Mouse (Mus musculus): ENCODE measurements at regions not wholly inside any gene's neighbourhood (a gene's known extent, or its start where the extent isn't known, plus 50 kb on each side); places are given as distances from the start of the nearest gene placed in this dataset.
"Not testable (repeated sequence)": the region's sequence is repeated elsewhere in the genome, so short reads cannot be mapped to it uniquely, and the experiment has no call there.

DNA sequence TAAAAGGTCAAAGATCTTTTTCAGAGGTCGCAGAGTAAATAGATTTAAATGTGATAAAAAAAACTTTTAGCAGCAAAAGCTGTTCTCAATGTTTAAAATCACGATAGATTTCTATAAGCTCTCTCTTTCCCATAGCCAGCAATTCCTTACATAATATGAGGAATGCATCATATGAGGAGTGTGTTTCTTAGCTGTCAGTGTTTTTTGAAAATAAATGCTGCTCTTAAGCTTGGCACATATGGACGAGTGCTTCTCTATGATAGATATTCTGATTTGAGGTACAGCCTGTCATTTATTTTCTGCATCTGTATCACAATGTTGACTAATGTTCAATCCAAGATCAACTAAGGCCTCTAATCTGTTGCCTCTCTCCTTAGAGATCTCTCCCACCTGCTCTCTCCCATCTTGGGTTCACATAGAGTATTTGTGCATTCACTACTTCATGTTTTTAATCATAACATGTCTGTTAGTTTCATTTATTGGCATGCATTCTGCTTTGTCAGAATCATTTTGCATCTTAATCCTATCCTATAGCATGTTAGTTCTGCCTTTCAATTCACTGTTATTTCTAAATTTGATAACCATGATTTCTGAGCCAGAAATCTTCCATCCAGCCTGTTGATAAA, 369.0 kb upstream of the Slc39a10 start:
- TF ChIP-seq MAFK (IDR thresholded peaks at IDR 0.05; ENCODE audit: insufficient read depth, low read depth, low read length) (no peak), CHD2 (IDR thresholded peaks at IDR 0.05; ENCODE audit: low read depth, low read length) (no peak), ZC3H11A (IDR thresholded peaks at IDR 0.05; ENCODE audit: borderline replicate concordance, low read depth, low read length) (no peak), HCFC1 (IDR thresholded peaks at IDR 0.05; ENCODE audit: borderline replicate concordance, insufficient read depth, low read length) (no peak), ZNF384 (IDR thresholded peaks at IDR 0.05; ENCODE audit: low read depth, low read length) (no peak)
- no peaks in the 10 kb centered on the region for H3K9me3 ChIP-seq (ENCODE audit: control insufficient read depth, insufficient read depth, low read depth, low read length)
- H3K36me3 ChIP-seq (ENCODE audit: control insufficient read depth, insufficient read depth, low read length, poor library complexity, severe bottlenecking): no peaks in the 10 kb centered on the region
- in situ Hi-C loops (cut with MboI; ENCODE audit: low sequenced_read_pairs in 2 of 2, unreplicated experiment in 2 of 2): no loop called here
- H3K4me3 ChIP-seq (ENCODE audit: insufficient read depth in 1 of 2, low read depth in 1 of 2, low read length in 2 of 2, poor library complexity in 1 of 2, severe bottlenecking in 1 of 2): no peak overlapping the region
- no peaks in the 10 kb centered on the region for H3K4me1 ChIP-seq (ENCODE audit: control insufficient read depth in 2 of 2, insufficient read depth in 2 of 2, low read length in 2 of 2, poor library complexity in 1 of 2)
- H3K27ac ChIP-seq (ENCODE audit: insufficient read depth, low read depth, low read length, poor library complexity, severe bottlenecking): no peak overlapping the region
- DNase-seq (ENCODE audit: low read depth, low spot score): no peak
- no peak overlapping the region for H3K9ac ChIP-seq (ENCODE audit: insufficient read depth, low read depth, low read length, poor library complexity, severe bottlenecking)

DNA sequence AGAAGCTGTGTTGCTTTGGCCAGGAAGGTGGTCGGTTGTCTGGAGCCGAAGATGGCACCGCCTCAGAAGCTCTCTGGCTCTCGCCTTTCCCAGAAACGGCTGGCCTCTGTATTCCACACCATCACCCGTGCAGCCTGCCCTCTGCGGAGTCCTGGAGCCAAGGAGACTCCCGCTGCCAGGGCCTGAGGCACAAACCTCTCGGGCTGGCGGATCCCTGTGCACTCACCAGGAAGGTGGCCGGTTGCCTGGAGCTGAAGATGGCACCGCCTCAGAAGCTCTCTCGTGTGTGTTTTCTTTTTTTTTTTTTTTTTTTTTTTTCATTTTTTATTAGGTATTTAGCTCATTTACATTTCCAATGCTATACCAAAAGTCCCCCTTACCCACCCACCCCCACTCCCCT, 358.1 kb upstream of the Slc39a10 start:
- H3K4me3 ChIP-seq (ENCODE audit: insufficient read depth in 1 of 2, low read depth in 1 of 2, low read length in 2 of 2, poor library complexity in 1 of 2, severe bottlenecking in 1 of 2); H3K27ac ChIP-seq (ENCODE audit: insufficient read depth, low read depth, low read length, poor library complexity, severe bottlenecking); H3K4me1 ChIP-seq (ENCODE audit: control insufficient read depth in 2 of 2, insufficient read depth in 2 of 2, low read length in 2 of 2, poor library complexity in 1 of 2); H3K9me3 ChIP-seq (ENCODE audit: control insufficient read depth, insufficient read depth, low read depth, low read length); H3K9ac ChIP-seq (ENCODE audit: insufficient read depth, low read depth, low read length, poor library complexity, severe bottlenecking); DNase-seq (ENCODE audit: low read depth, low spot score); in situ Hi-C loops (cut with MboI; ENCODE audit: low sequenced_read_pairs in 2 of 2, unreplicated experiment in 2 of 2); H3K36me3 ChIP-seq (ENCODE audit: control insufficient read depth, insufficient read depth, low read length, poor library complexity, severe bottlenecking): not testable (repeated sequence)

DNA sequence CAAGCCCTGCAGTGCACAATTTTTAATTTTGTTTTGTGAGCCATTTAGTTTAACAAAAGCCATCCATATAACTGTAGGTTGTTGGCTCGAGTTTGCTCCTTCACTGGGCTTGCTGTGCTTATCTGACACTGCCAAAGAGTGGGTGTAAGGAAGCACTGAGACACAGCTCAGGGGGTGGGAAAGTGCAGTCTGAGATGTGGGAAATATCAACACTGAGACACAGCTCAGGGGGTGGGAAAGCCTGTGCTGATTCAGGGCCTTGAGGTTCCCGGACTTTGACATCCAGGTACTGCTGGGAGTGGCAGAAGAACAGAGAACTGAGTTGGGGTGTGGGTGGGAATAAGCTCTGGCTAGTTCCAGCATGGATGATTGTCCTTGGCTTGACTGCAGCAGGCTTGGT, 324.4 kb upstream of the Slc39a10 start:
- no peak overlapping the region for H3K9ac ChIP-seq (ENCODE audit: insufficient read depth, low read depth, low read length, poor library complexity, severe bottlenecking)
- H3K4me3 ChIP-seq (ENCODE audit: insufficient read depth in 1 of 2, low read depth in 1 of 2, low read length in 2 of 2, poor library complexity in 1 of 2, severe bottlenecking in 1 of 2): no peak overlapping the region
- H3K36me3 ChIP-seq (ENCODE audit: control insufficient read depth, insufficient read depth, low read length, poor library complexity, severe bottlenecking): no peaks in the 10 kb centered on the region
- in situ Hi-C loops (cut with MboI; ENCODE audit: low sequenced_read_pairs in 2 of 2, unreplicated experiment in 2 of 2): no loop called here
- DNase-seq (ENCODE audit: low read depth, low spot score): no peak
- no peaks in the 10 kb centered on the region for H3K4me1 ChIP-seq (ENCODE audit: control insufficient read depth in 2 of 2, insufficient read depth in 2 of 2, low read length in 2 of 2, poor library complexity in 1 of 2)
- no peak overlapping the region for H3K27ac ChIP-seq (ENCODE audit: insufficient read depth, low read depth, low read length, poor library complexity, severe bottlenecking)
- H3K9me3 ChIP-seq (ENCODE audit: control insufficient read depth, insufficient read depth, low read depth, low read length): no peaks in the 10 kb centered on the region
- no peak for TF ChIP-seq ZC3H11A (IDR thresholded peaks at IDR 0.05; ENCODE audit: borderline replicate concordance, low read depth, low read length)
- TF ChIP-seq CHD2 (IDR thresholded peaks at IDR 0.05; ENCODE audit: low read depth, low read length): no peak
- TF ChIP-seq ZNF384 (IDR thresholded peaks at IDR 0.05; ENCODE audit: low read depth, low read length): no peak
- no peak for TF ChIP-seq HCFC1 (IDR thresholded peaks at IDR 0.05; ENCODE audit: borderline replicate concordance, insufficient read depth, low read length)

DNA sequence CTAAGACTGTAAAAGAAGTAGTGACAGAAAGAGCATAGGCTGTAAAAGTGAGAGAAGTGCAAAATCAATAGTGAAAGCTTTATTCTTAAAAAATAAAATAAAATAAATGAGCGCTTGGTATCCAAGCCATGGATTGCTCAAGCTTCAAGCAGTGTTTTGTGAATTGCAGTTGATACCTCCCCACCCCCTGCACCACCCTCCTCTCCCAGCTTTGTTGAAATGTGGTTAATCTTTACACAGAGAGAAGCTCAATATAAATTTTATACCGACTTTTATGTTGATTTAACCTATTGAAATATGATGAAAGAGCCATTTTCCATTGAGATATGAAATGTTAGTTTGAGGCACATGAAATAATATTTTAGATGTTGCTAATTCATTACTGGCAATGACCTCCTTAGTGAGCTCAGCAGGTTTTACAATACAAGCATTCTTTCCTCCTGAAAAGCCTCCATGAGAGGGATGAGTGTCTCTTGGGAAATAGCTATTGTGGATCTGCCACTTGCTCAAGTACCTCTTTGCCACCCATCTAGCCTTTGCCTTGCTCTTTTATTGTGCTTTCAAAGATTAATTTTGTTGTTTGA, 323.9 kb upstream of the Slc39a10 start:
- no peak for DNase-seq (ENCODE audit: low read depth, low spot score)
- in situ Hi-C loops (cut with MboI; ENCODE audit: low sequenced_read_pairs in 2 of 2, unreplicated experiment in 2 of 2): no loop called here
- no peak for TF ChIP-seq MAFK (IDR thresholded peaks at IDR 0.05; ENCODE audit: insufficient read depth, low read depth, low read length)

GRCm38 (mm10) chr1:47213476-47213875, 320.8 kb upstream of the Slc39a10 start:
- no peak for DNase-seq (ENCODE audit: low read depth, low spot score)
- no peak overlapping the region for H3K4me3 ChIP-seq (ENCODE audit: insufficient read depth in 1 of 2, low read depth in 1 of 2, low read length in 2 of 2, poor library complexity in 1 of 2, severe bottlenecking in 1 of 2)
- H3K9ac ChIP-seq (ENCODE audit: insufficient read depth, low read depth, low read length, poor library complexity, severe bottlenecking): no peak overlapping the region
- H3K36me3 ChIP-seq (ENCODE audit: control insufficient read depth, insufficient read depth, low read length, poor library complexity, severe bottlenecking): no peaks in the 10 kb centered on the region
- H3K9me3 ChIP-seq (ENCODE audit: control insufficient read depth, insufficient read depth, low read depth, low read length): no peaks in the 10 kb centered on the region
- in situ Hi-C loops (cut with MboI; ENCODE audit: low sequenced_read_pairs in 2 of 2, unreplicated experiment in 2 of 2): no loop called here
- H3K27ac ChIP-seq (ENCODE audit: insufficient read depth, low read depth, low read length, poor library complexity, severe bottlenecking): no peak overlapping the region
- TF ChIP-seq MAFK (IDR thresholded peaks at IDR 0.05; ENCODE audit: insufficient read depth, low read depth, low read length) (no peak), HCFC1 (IDR thresholded peaks at IDR 0.05; ENCODE audit: borderline replicate concordance, insufficient read depth, low read length) (no peak), ZNF384 (IDR thresholded peaks at IDR 0.05; ENCODE audit: low read depth, low read length) (no peak), CHD2 (IDR thresholded peaks at IDR 0.05; ENCODE audit: low read depth, low read length) (no peak), ZC3H11A (IDR thresholded peaks at IDR 0.05; ENCODE audit: borderline replicate concordance, low read depth, low read length) (no peak)
- no peaks in the 10 kb centered on the region for H3K4me1 ChIP-seq (ENCODE audit: control insufficient read depth in 2 of 2, insufficient read depth in 2 of 2, low read length in 2 of 2, poor library complexity in 1 of 2)

More for the DNA sequence above, 323.9 kb upstream of the Slc39a10 start:
- H3K36me3 ChIP-seq (ENCODE audit: control insufficient read depth, insufficient read depth, low read length, poor library complexity, severe bottlenecking): no peaks in the 10 kb centered on the region
- H3K9ac ChIP-seq (ENCODE audit: insufficient read depth, low read depth, low read length, poor library complexity, severe bottlenecking): no peak overlapping the region
- H3K27ac ChIP-seq (ENCODE audit: insufficient read depth, low read depth, low read length, poor library complexity, severe bottlenecking): no peak overlapping the region
- no peaks in the 10 kb centered on the region for H3K4me1 ChIP-seq (ENCODE audit: control insufficient read depth in 2 of 2, insufficient read depth in 2 of 2, low read length in 2 of 2, poor library complexity in 1 of 2)
- no peak overlapping the region for H3K4me3 ChIP-seq (ENCODE audit: insufficient read depth in 1 of 2, low read depth in 1 of 2, low read length in 2 of 2, poor library complexity in 1 of 2, severe bottlenecking in 1 of 2)
- H3K9me3 ChIP-seq (ENCODE audit: control insufficient read depth, insufficient read depth, low read depth, low read length): no peaks in the 10 kb centered on the region
